Mouse (Mus musculus) CH12.LX (cell line): ENCODE data around the gene Abca1. TPM values are rescaled to one million over a fixed set of nuclear protein-coding genes. Genes with fewer than 3 reads are reported as not detected.
A peak's percentile ranks its signal among the peaks of the same experiment; 100 is the strongest.

Source experiments
- DNase-seq: peaks from one replicate; pipeline ENCODE4 v3.0.0-alpha.2; 2013; ENCODE audit errors: extremely low read depth
- H3K27ac ChIP-seq: 2 replicates; pipeline ENCODE4 v1.5.1; 2012; ENCODE audit warnings: low read depth, mild to moderate bottlenecking, control low read depth, moderate library complexity; ENCODE audit not compliant: insufficient read depth
- H3K27me3 ChIP-seq: replicated peaks from 2 replicates; pipeline ENCODE3; 2012; ENCODE audit warnings: inconsistent platforms
- H3K36me3 ChIP-seq, 2 experiments: replicated peaks in 1 of 2; 2 replicates each; pipeline versions ENCODE3 to v1.6.1; 2012; ENCODE audit warnings: inconsistent platforms in 1 of 2, low read length in 1 of 2, mild to moderate bottlenecking in 1 of 2, mixed read lengths in 1 of 2, moderate library complexity in 1 of 2; ENCODE audit not compliant: control insufficient read depth in 1 of 2, insufficient read depth in 1 of 2
- H3K4me1 ChIP-seq, 2 experiments: 2 replicates each; pipeline ENCODE4 v1.6.1; 2012; ENCODE audit warnings: inconsistent platforms in 1 of 2, moderate library complexity in 1 of 2; ENCODE audit not compliant: insufficient read depth in 2 of 2, control insufficient read depth in 1 of 2
- H3K4me2 ChIP-seq: 2 replicates; pipeline ENCODE4 v1.6.1; 2012; ENCODE audit warnings: low read depth, mild to moderate bottlenecking, control low read depth; ENCODE audit not compliant: poor library complexity, insufficient read depth, severe bottlenecking
- H3K4me3 ChIP-seq, 3 experiments: fragments of 150-350 bp in 1 of 3; sonication (generic) in 1 of 3; replicated peaks in 1 of 3; 2 replicates each; pipeline versions ENCODE3 to v1.5.1; 2011 to 2012; ENCODE audit warnings: low read depth in 2 of 3, low read length in 2 of 3, mild to moderate bottlenecking in 2 of 3, moderate library complexity in 2 of 3, control low read depth in 1 of 3, improper control_type of control experiment in 1 of 3, inconsistent platforms in 1 of 3, mixed read lengths in 1 of 3; ENCODE audit not compliant: poor library complexity in 1 of 3
- H3K79me2 ChIP-seq: replicated peaks from 2 replicates; pipeline ENCODE4 v1.6.1; 2012; ENCODE audit warnings: mild to moderate bottlenecking, moderate library complexity; ENCODE audit not compliant: control insufficient read depth, poor library complexity, insufficient read depth, severe bottlenecking; ENCODE audit errors: extremely low read depth
- H3K9ac ChIP-seq: 2 replicates; pipeline ENCODE4 v1.6.1; 2012; ENCODE audit warnings: low read depth, mild to moderate bottlenecking, control low read depth, moderate library complexity; ENCODE audit not compliant: insufficient read depth
- H3K9me3 ChIP-seq: replicated peaks from 2 replicates; pipeline ENCODE3; 2012; ENCODE audit warnings: low read length, inconsistent platforms, mixed read lengths
- BHLHE40 ChIP-seq: IDR thresholded peaks from 2 replicates; pipeline ENCODE4 v1.6.1; 2011; ENCODE audit warnings: mild to moderate bottlenecking, low read depth, low read length, improper control_type of control experiment
- CHD2 ChIP-seq: IDR thresholded peaks from 2 replicates; pipeline ENCODE4 v1.6.1; 2011; ENCODE audit warnings: low read length, improper control_type of control experiment
- CTCF ChIP-seq, 2 experiments: IDR thresholded peaks in 1 of 2; conservative IDR thresholded peaks in 1 of 2; 2 replicates each; pipeline ENCODE4 v1.5.1; 2011 to 2012; ENCODE audit warnings: low read depth in 2 of 2, low read length in 2 of 2, improper control_type of control experiment in 1 of 2, inconsistent platforms in 1 of 2, mild to moderate bottlenecking in 1 of 2, moderate library complexity in 1 of 2
- E2F4 ChIP-seq: IDR thresholded peaks from 2 replicates; pipeline ENCODE4 v1.6.1; 2011; ENCODE audit warnings: low read depth, low read length, improper control_type of control experiment; ENCODE audit not compliant: insufficient replicate concordance
- ETS1 ChIP-seq: conservative IDR thresholded peaks from 2 replicates; pipeline ENCODE4 v1.6.1; 2012; ENCODE audit warnings: low read depth, mild to moderate bottlenecking, inconsistent platforms, low read length, improper control_type of control experiment, moderate library complexity
- GABPA ChIP-seq: IDR thresholded peaks from 2 replicates; pipeline ENCODE4 v1.6.1; 2012; ENCODE audit warnings: low read depth, low read length, improper control_type of control experiment, inconsistent platforms; ENCODE audit not compliant: insufficient replicate concordance
- HCFC1 ChIP-seq: IDR thresholded peaks from 2 replicates; pipeline ENCODE4 v1.6.1; 2012; ENCODE audit warnings: low read depth, mild to moderate bottlenecking, inconsistent platforms, low read length, improper control_type of control experiment
- IRF4 ChIP-seq: IDR thresholded peaks from 2 replicates; pipeline ENCODE4 v1.6.1; 2014; ENCODE audit warnings: low read depth, mild to moderate bottlenecking, inconsistent platforms, low read length, improper control_type of control experiment
- JUND ChIP-seq: conservative IDR thresholded peaks from 2 replicates; pipeline ENCODE4 v1.6.1; 2011; ENCODE audit warnings: low read depth, low read length, improper control_type of control experiment
- MEF2A ChIP-seq: IDR thresholded peaks from 2 replicates; pipeline ENCODE4 v1.6.1; 2014; ENCODE audit warnings: low read depth, mild to moderate bottlenecking, inconsistent platforms, low read length, improper control_type of control experiment, borderline replicate concordance
- MXI1 ChIP-seq: IDR thresholded peaks from 2 replicates; pipeline ENCODE4 v1.6.1; 2011; ENCODE audit warnings: mild to moderate bottlenecking, low read depth, low read length, improper control_type of control experiment
- PAX5 ChIP-seq: IDR thresholded peaks from 2 replicates; pipeline ENCODE4 v1.6.1; 2012; ENCODE audit warnings: low read length, inconsistent platforms, mixed read lengths
- POLR2AphosphoS2 ChIP-seq: IDR thresholded peaks from 2 replicates; pipeline ENCODE4 v1.6.1; 2011; ENCODE audit warnings: low read depth, low read length, improper control_type of control experiment
- RAD21 ChIP-seq: IDR thresholded peaks from 2 replicates; pipeline ENCODE4 v1.6.1; 2011; ENCODE audit warnings: low read depth, mild to moderate bottlenecking, low read length, improper control_type of control experiment, moderate library complexity
- SIN3A ChIP-seq: IDR thresholded peaks from 2 replicates; pipeline ENCODE4 v1.6.1; 2012; ENCODE audit warnings: low read length, improper control_type of control experiment, inconsistent platforms
- SMC3 ChIP-seq: IDR thresholded peaks from 2 replicates; pipeline ENCODE4 v1.6.1; 2011; ENCODE audit warnings: low read depth, low read length, improper control_type of control experiment
- TCF12 ChIP-seq: IDR thresholded peaks from 2 replicates; pipeline ENCODE4 v1.6.1; 2014; ENCODE audit warnings: low read depth, mild to moderate bottlenecking, inconsistent platforms, low read length, improper control_type of control experiment
- USF1 ChIP-seq: IDR thresholded peaks from 2 replicates; pipeline ENCODE4 v1.6.1; 2014; ENCODE audit warnings: low read depth, mild to moderate bottlenecking, inconsistent platforms, low read length, improper control_type of control experiment
- USF2 ChIP-seq: conservative IDR thresholded peaks from 2 replicates; pipeline ENCODE4 v1.6.1; 2011; ENCODE audit warnings: low read depth, low read length, improper control_type of control experiment
- ZC3H11A ChIP-seq: IDR thresholded peaks from 2 replicates; pipeline ENCODE4 v1.6.1; 2012; ENCODE audit warnings: low read depth, mild to moderate bottlenecking, inconsistent platforms, low read length, improper control_type of control experiment
- ZKSCAN1 ChIP-seq: IDR thresholded peaks from 2 replicates; pipeline ENCODE4 v1.6.1; 2012; ENCODE audit warnings: low read depth, inconsistent platforms, low read length, improper control_type of control experiment, borderline replicate concordance
- dilution Hi-C: fragments of 300-500 bp; cut with MboI; formaldehyde crosslinking; loops from 2 replicates; pipeline ENCODE4 v1.14.3; 2020; ENCODE audit warnings: low sequenced_read_pairs; ENCODE audit not compliant: extremely low pct_unique_long_range_greater_than_20kb, extremely low pct_ligation_motif_present
- in situ Hi-C: fragments of 300-500 bp; cut with MboI; formaldehyde crosslinking; loops from 3 replicates; pipeline ENCODE4 v1.14.3; 2019; ENCODE audit warnings: low sequenced_read_pairs, low pct_ligation_motif_present, low pct_unique_long_range_greater_than_20kb, mixed read lengths
- polyA plus RNA-seq: library from polyadenylated mRNA; unstranded; fragments of >175 nt; gene quantifications from 2 replicates; pipeline ENCODE4 v1.2.1, GENCODE M21; 2012; ENCODE audit warnings: low read depth; ENCODE audit not compliant: insufficient read length
- total RNA-seq, 2 experiments: library from RNA; depleted of rRNA; stranded (reverse); fragments of 300-350 nt in 1 of 2; fragments of >200 nt in 1 of 2; gene quantifications; 2 replicates each; pipeline ENCODE4 v1.2.3; 2012 to 2014

Gene Abca1
- total and polyA plus RNA-seq, 3 experiments, result 0.13 to 0.46 (median 0.35) TPM

DNA sequence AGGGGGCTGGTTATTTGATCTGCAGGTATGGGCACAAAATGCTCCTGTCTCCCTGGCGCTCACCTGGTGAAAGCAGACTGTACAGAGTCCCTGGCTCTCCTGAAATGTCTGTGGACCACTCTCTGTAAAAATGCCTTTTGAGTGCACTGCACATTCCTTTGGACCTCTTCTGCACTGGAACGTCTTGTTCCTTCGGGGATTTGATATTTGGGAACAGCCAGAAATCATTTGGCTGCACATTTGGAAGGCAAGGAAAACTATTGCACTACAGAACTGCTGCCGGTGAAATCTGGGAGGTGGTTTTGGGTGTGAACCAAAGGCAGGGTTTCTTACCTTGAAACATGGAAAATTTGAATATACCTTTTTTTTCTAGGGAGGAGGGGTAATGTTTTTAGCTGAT is 38.1 kb upstream of the Abca1 start:
- no peaks in the 10 kb centered on the region for H3K36me3 ChIP-seq
- no peak for DNase-seq
- no peaks in the 10 kb centered on the region for H3K9me3 ChIP-seq
- no peak overlapping the region for H3K4me3 ChIP-seq
- dilution Hi-C loops, result no loop called here
- H3K27me3 ChIP-seq, result no peaks in the 10 kb centered on the region
- H3K27ac ChIP-seq, result no peak overlapping the region
- H3K9ac ChIP-seq, result no peak overlapping the region
- TF ChIP-seq BHLHE40, result no peak
- no peak for TF ChIP-seq PAX5
- TF ChIP-seq CTCF (conservative IDR thresholded peaks at IDR 0.05 in 1 of 2, IDR thresholded peaks at IDR 0.05 in 1 of 2; ENCODE audit: low read depth in 2 of 2, low read length in 2 of 2), result no peak
- H3K79me2 ChIP-seq, result no peaks in the 10 kb centered on the region
- H3K4me2 ChIP-seq, result no peak overlapping the region
- in situ Hi-C loops, result no loop called here
- no peaks in the 10 kb centered on the region for H3K4me1 ChIP-seq

DNA sequence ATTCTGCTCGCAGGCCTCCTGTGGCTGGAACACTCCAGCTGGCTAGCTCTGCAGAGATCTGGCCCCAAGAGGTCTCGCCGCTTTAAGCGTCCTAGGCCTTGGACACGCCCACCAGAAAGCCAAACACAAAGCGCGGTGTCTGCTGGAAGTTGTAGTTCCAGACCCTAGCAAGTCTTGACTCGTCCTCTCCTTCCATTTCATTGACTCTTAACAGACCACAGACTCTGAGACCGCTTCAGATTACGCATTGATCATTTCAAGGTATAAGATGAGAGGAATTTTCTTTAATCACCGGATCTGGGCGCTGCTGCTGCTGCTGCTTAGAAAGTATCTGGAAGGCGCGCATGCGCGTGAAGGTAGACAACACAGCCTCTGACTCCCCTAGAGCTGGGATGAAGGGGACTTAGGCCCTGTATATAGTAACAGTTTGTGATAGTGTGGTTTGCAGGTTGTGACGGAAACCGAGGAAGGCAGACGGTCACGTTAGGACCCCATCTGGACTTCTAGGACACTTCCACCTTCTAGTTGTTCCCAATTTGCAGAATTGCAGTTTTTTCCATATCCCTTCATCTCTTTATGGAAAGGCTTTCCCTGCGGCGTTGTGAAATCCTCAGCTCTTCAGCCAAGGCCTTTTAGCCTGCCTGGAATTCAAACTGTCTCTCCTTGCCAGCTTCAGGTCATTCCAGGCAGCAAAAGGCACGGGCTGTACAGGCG is 36.5 kb upstream of the Abca1 start:
- no peak overlapping the region for H3K4me3 ChIP-seq

GRCm38 (mm10) chr4:53187071-53187470 is 27.4 kb upstream of the Abca1 start:
- in situ Hi-C loops (no loop called here), dilution Hi-C loops (no loop called here)
- Histone ChIP-seq H3K9ac (no peak overlapping the region), H3K4me1 (peaks cover 0 to 13% of the 10 kb centered on the region in 2 experiments; a peak in 2 of 4 replicates), H3K9me3 (no peaks in the 10 kb centered on the region), H3K27me3 (no peaks in the 10 kb centered on the region), H3K36me3 (no peaks in the 10 kb centered on the region), H3K4me2 (no peak overlapping the region; the same call in 1 of the 2 replicates), H3K4me3 (no peak overlapping the region), H3K79me2 (no peaks in the 10 kb centered on the region), H3K27ac (no peak overlapping the region)
- peak; percentile 20 for DNase-seq
- TF ChIP-seq USF1 (no peak), MXI1 (no peak), MEF2A (no peak), CTCF (conservative IDR thresholded peaks at IDR 0.05 in 1 of 2, IDR thresholded peaks at IDR 0.05 in 1 of 2; ENCODE audit: low read depth in 2 of 2, low read length in 2 of 2) (no peak), ETS1 (no peak), JUND (no peak), RAD21 (no peak), POLR2AphosphoS2 (no peak), IRF4 (no peak), SIN3A (no peak), SMC3 (no peak), GABPA (no peak), TCF12 (no peak), ZC3H11A (no peak), E2F4 (no peak), CHD2 (no peak), USF2 (no peak), HCFC1 (no peak), ZKSCAN1 (no peak)

More for the DNA sequence above, 36.5 kb upstream of the Abca1 start:
- in situ Hi-C loops (no loop called here), dilution Hi-C loops (no loop called here)
- H3K36me3 ChIP-seq, result no peaks in the 10 kb centered on the region
- H3K4me1 ChIP-seq, result no peaks in the 10 kb centered on the region
- H3K9ac ChIP-seq, result no peak overlapping the region
- no peak for DNase-seq
- TF ChIP-seq ZC3H11A (no peak), ZKSCAN1 (no peak), HCFC1 (peak; percentile 64), E2F4 (no peak)
- H3K4me2 ChIP-seq, result no peak overlapping the region
- no peaks in the 10 kb centered on the region for H3K9me3 ChIP-seq
- no peaks in the 10 kb centered on the region for H3K27me3 ChIP-seq
- H3K79me2 ChIP-seq, result no peaks in the 10 kb centered on the region
- no peak overlapping the region for H3K27ac ChIP-seq
